Mouse (Mus musculus) urinary bladder, postnatal 14 days (tissue): ENCODE measurements around the gene Hspd1.
"Not testable (repeated sequence)": the region's sequence is repeated elsewhere in the genome, so short reads cannot be mapped to it uniquely, and the experiment has no call there.

Experiments
- DNase-seq: peaks from one replicate; pipeline ENCODE4 v3.0.0; 2021; ENCODE audit warnings: low spot score

Gene Hspd1

GRCm38 (mm10) chr1:55087932-55088610 is at the start of gene Hspd1, which contains the start of gene Hspe1:
Hspd1 (minus strand) TSS chr1:55088243.
Hspe1 (plus strand) TSS chr1:55088132.
- DNase-seq = peak; percentile 99

GRCm38 (mm10) chr1:55135846-55136245 is 47.8 kb upstream of the Hspd1 start:
- DNase-seq = no peak

GRCm38 (mm10) chr1:55134301-55134700 is 46.3 kb upstream of the Hspd1 start:
- no peak for DNase-seq

- no peak for DNase-seq
Observed at GRCm38 (mm10) chr1:55133173-55133572, 45.1 kb upstream of the Hspd1 start.

GRCm38 (mm10) chr1:55132308-55132707 is 44.3 kb upstream of the Hspd1 start:
- DNase-seq = no peak

- peak; percentile 82 for DNase-seq
Observed at GRCm38 (mm10) chr1:55131424-55132014, 43.5 kb upstream of the Hspd1 start.

- DNase-seq = peak; percentile 93
Observed at GRCm38 (mm10) chr1:55130943-55131401, 42.9 kb upstream of the Hspd1 start, which contains the start of gene Mob4. Mob4 (plus strand) TSS chr1:55131231.

- DNase-seq = no peak
Observed at GRCm38 (mm10) chr1:55130190-55130916, 42.3 kb upstream of the Hspd1 start.

- no peak for DNase-seq
Observed at GRCm38 (mm10) chr1:55129716-55130115, 41.7 kb upstream of the Hspd1 start.

GRCm38 (mm10) chr1:55124136-55124535 is 36.1 kb upstream of the Hspd1 start:
- DNase-seq = not testable (repeated sequence)

- DNase-seq = no peak
Observed at GRCm38 (mm10) chr1:55123561-55123960, 35.5 kb upstream of the Hspd1 start.

GRCm38 (mm10) chr1:55123046-55123445 is 35.0 kb upstream of the Hspd1 start:
- DNase-seq = no peak

GRCm38 (mm10) chr1:55109066-55109766 is 21.2 kb upstream of the Hspd1 start:
- DNase-seq = no peak

GRCm38 (mm10) chr1:55108473-55108872 is 20.4 kb upstream of the Hspd1 start:
- DNase-seq = no peak

GRCm38 (mm10) chr1:55107644-55108043 is 19.6 kb upstream of the Hspd1 start:
- DNase-seq = no peak

- no peak for DNase-seq
Observed at GRCm38 (mm10) chr1:55106919-55107585, 19.0 kb upstream of the Hspd1 start.

GRCm38 (mm10) chr1:55092469-55092868 is 4.4 kb upstream of the Hspd1 start:
- no peak for DNase-seq

GRCm38 (mm10) chr1:55092056-55092455 is 4.0 kb upstream of the Hspd1 start:
- no peak for DNase-seq

- no peak for DNase-seq
Observed at GRCm38 (mm10) chr1:55089498-55090064, 1.5 kb upstream of the Hspd1 start.

- DNase-seq = no peak
Observed at GRCm38 (mm10) chr1:55088611-55089497, 811 bp upstream of the Hspd1 start.
